Comparison of ENCODE assay signal across 7 mouse cellular contexts in the genomic region with DNA sequence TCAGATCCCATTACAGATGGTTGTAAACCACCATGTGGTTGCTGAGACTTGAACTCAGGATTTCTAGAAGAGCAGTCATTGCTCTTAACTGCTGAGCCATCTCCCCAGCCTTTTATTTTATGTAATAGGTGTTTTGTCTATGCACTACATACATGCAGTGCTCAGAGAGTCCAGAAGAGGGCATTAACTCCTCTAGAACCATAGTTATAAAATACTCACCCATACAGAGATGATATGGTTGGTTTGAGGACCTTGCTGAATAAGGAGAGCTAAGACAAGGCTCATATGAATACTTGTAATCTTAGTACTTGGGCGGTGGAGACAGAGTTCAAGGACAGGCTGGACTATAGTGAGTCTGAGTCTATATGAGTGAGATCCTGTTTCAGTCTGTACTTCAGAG. TPM values are rescaled to one million over a fixed set of nuclear protein-coding genes. Genes with fewer than 3 reads are reported as not detected.
DNase-seq lines count a peak whose midpoint lies in the region; ATAC-seq and TF ChIP-seq lines count a peak whose summit lies in the region.

No protein-coding gene starts in this region.

- H3K27me3 ChIP-seq in liver, adult 2 months (ENCODE audit: control insufficient read depth, insufficient read depth, low read length) = no peaks in the 10 kb centered on the region
- H3K27me3 ChIP-seq in liver, embryonic 11.5 days (replicated peaks; ENCODE audit: control insufficient read depth, insufficient read depth, low read length) = no peaks in the 10 kb centered on the region

- ATAC-seq in liver, embryonic 11.5 days (replicated peaks; ENCODE audit: low FRiP score) = no peak

- no peak overlapping the region for H3K4me3 ChIP-seq in liver, adult 2 months (ENCODE audit: insufficient read depth, low read depth, low read length)
- H3K4me3 ChIP-seq in liver, embryonic 11.5 days (ENCODE audit: low read depth, low read length) = no peak overlapping the region
- no peak overlapping the region for H3K4me3 ChIP-seq in lung, adult 2 months (replicated peaks; ENCODE audit: extremely low read depth, low read depth, low read length)

- H3K9ac ChIP-seq in liver, adult 2 months (ENCODE audit: low read depth, low read length) = no peak overlapping the region
- no peak overlapping the region for H3K9ac ChIP-seq in liver, embryonic 11.5 days (ENCODE audit: low read depth, low read length)

- WGBS in liver, adult 2 months = 63% methylated on average over 1 of the region's 1 CpGs
- 78% methylated on average over 1 of the region's 1 CpGs for WGBS in liver, embryonic 11.5 days
- WGBS in lung, adult 2 months = 71% methylated on average over 1 of the region's 1 CpGs

- H3K36me3 ChIP-seq in liver, adult 2 months (ENCODE audit: control insufficient read depth, insufficient read depth, low read length) = peaks cover 38% of the 10 kb centered on the region
- peaks cover 8% of the 10 kb centered on the region for H3K36me3 ChIP-seq in liver, embryonic 11.5 days (ENCODE audit: control insufficient read depth, insufficient read depth, low read length)

- TF ChIP-seq CTCF in liver, adult 2 months (IDR thresholded peaks at IDR 0.05; ENCODE audit: low read depth, low read length) = 0 out of 2 replicates have a peak, but pooled peaks have one; percentile 31
- peak; percentile 16; the same call in 1 of the 2 replicates for TF ChIP-seq CTCF in lung, adult 2 months (IDR thresholded peaks at IDR 0.05; ENCODE audit: insufficient read depth, low read length)

- peak; percentile 66 for DNase-seq in liver, adult 2 months (ENCODE audit: extremely low read depth, low read depth, low spot score)
- no peak for DNase-seq in liver, embryonic 11.5 days (ENCODE audit: low spot score)
- peak; percentile 82 for DNase-seq in NIH3T3 (ENCODE audit: low read depth)
- peak; percentile 62 for DNase-seq in cerebellum, adult 8-10 months
- peak; percentile 38 to 69 for DNase-seq in heart, postnatal 14 days
- peak; percentile 18 for DNase-seq in lung, adult 2 months
- peak; percentile 55 to 66 for DNase-seq in spleen, postnatal 36 days (ENCODE audit: low spot score in 2 of 2)

- H3K4me2 ChIP-seq in liver, embryonic 11.5 days = no peak overlapping the region

- no peak for TF ChIP-seq POLR2A in liver, adult 2 months (IDR thresholded peaks at IDR 0.05; ENCODE audit: extremely low read depth, insufficient read depth, low read length)
- TF ChIP-seq POLR2A in lung, adult 2 months (IDR thresholded peaks at IDR 0.05; ENCODE audit: borderline replicate concordance, extremely low read depth, low read depth, low read length) = no peak

- no peak overlapping the region for H3K27ac ChIP-seq in liver, adult 2 months (replicated peaks; ENCODE audit: insufficient read depth, low read depth, low read length)
- no peak overlapping the region for H3K27ac ChIP-seq in liver, embryonic 11.5 days (ENCODE audit: low read depth, low read length)

- no peaks in the 10 kb centered on the region for H3K9me3 ChIP-seq in liver, embryonic 11.5 days (ENCODE audit: control insufficient read depth, low read length)

- peaks cover 4% of the 10 kb centered on the region; the same call in 1 of the 2 replicates for H3K4me1 ChIP-seq in liver, adult 2 months (ENCODE audit: control insufficient read depth, insufficient read depth, low read length)
- no peaks in the 10 kb centered on the region for H3K4me1 ChIP-seq in liver, embryonic 11.5 days (replicated peaks; ENCODE audit: control insufficient read depth, insufficient read depth, low read length)
- no peaks in the 10 kb centered on the region for H3K4me1 ChIP-seq in lung, adult 2 months (ENCODE audit: control insufficient read depth, insufficient read depth, low read length)

- intact Hi-C loops in heart, postnatal 14 days (cut with DNase I) = loop anchor here (2.0 to 10.0 kb wide), 2 partner anchors 75 to 169 kb away; a partner anchor contains a TSS

- peaks cover 12% of the 10 kb centered on the region; the same call in 1 of the 2 replicates for H3K79me2 ChIP-seq in liver, adult 2 months (ENCODE audit: control insufficient read depth, insufficient read depth, low read length)

RNA-seq across cellular contexts. Expression of a gene that starts 15.6 kb away (rescaled TPM):
- total RNA-seq in liver, adult 2 months (2014; rRNA removed) = 15.1 and 17.9 TPM in 2 replicates
- 34.6 and 35.9 TPM in 2 replicates for polyA plus RNA-seq in liver, adult 2 months (2012; rRNA removed)
- polyA plus RNA-seq in liver, embryonic 11.5 days (2014; fragmentation: Nextera tagmentation; extraction: Ambion mirVana) = 37.1 and 37.8 TPM in 2 replicates
- total RNA-seq in heart, postnatal 14 days (2021) = 10 to 100 TPM; 37.7 to 40.7 TPM
- polyA plus RNA-seq in lung, adult 2 months (2012; rRNA removed) = 68.4 and 82.1 TPM in 2 replicates
